Mouse (Mus musculus) forebrain, postnatal 0 days (tissue): ENCODE results near the gene Acsbg2. TPM values are rescaled to one million over a fixed set of nuclear protein-coding genes. Genes with fewer than 3 reads are reported as not detected.
A peak's percentile ranks its signal among the peaks of the same experiment; 100 is the strongest.

Source experiments
- ATAC-seq: fragments of 200-750 bp; cut with Nextera tagmentation; 2 replicates; pipeline ENCODE4 v1.8.0; 2017; ENCODE audit warnings: mild to moderate bottlenecking, moderate library complexity
- DNase-seq: peaks from one replicate; pipeline ENCODE4 v3.0.0-alpha.2; 2015
- H3K27ac ChIP-seq: fragments of 300-500 bp; sonication (generic); 2 replicates; pipeline ENCODE4 v1.5.1; 2014; ENCODE audit warnings: low read depth, mild to moderate bottlenecking, antibody characterized with exemption, low read length, moderate library complexity, mixed read lengths
- H3K27me3 ChIP-seq: fragments of 300-500 bp; sonication (generic); 2 replicates; pipeline ENCODE4 v1.6.1; 2014; ENCODE audit warnings: mild to moderate bottlenecking, low read length, mixed read lengths; ENCODE audit not compliant: insufficient read depth
- H3K36me3 ChIP-seq: fragments of 300-500 bp; sonication (generic); 2 replicates; pipeline ENCODE4 v1.6.1; 2014; ENCODE audit warnings: mild to moderate bottlenecking, moderate library complexity; ENCODE audit not compliant: insufficient read depth
- H3K4me1 ChIP-seq: fragments of 300-500 bp; sonication (generic); 2 replicates; pipeline ENCODE4 v1.6.1; 2014; ENCODE audit warnings: antibody characterized with exemption; ENCODE audit not compliant: insufficient read depth
- H3K4me2 ChIP-seq: fragments of 300-500 bp; sonication (generic); 2 replicates; pipeline ENCODE4 v1.6.1; 2014; ENCODE audit warnings: low read depth, mild to moderate bottlenecking, moderate library complexity
- H3K4me3 ChIP-seq: fragments of 300-500 bp; sonication (generic); 2 replicates; pipeline ENCODE4 v1.5.1; 2014; ENCODE audit warnings: low read depth, low read length, mixed read lengths
- H3K9ac ChIP-seq: fragments of 300-500 bp; sonication (generic); 2 replicates; pipeline ENCODE4 v1.6.1; 2014; ENCODE audit warnings: mild to moderate bottlenecking
- H3K9me3 ChIP-seq: fragments of 300-500 bp; sonication (generic); 2 replicates; pipeline ENCODE4 v1.6.1; 2016; ENCODE audit warnings: low read length
- CTCF ChIP-seq: sonication (generic); IDR thresholded peaks from 2 replicates; pipeline ENCODE4 v1.5.1; 2016; ENCODE audit warnings: antibody characterized with exemption, control low read depth, low read depth
- WGBS: fragments of 180-500 bp; shearing (Covaris S2); extraction: QIAGEN DNeasy Blood & Tissue Kit; methylation state at CpG from one replicate; pipeline ENCODE4 v1.1.7; 2014; 5-methylcytosine and 5-hydroxymethylcytosine counted together
- polyA plus RNA-seq: library from polyadenylated mRNA; unstranded; fragments of >200 nt; fragmentation: Nextera tagmentation; extraction: Ambion mirVana; gene quantifications from 2 replicates; pipeline ENCODE4 v1.2.1, GENCODE M21; 2015
- total RNA-seq: library from RNA; depleted of rRNA; stranded (reverse); fragments of >200 nt; gene quantifications from 2 replicates; pipeline ENCODE4 v1.2.3, GENCODE M21; 2014

The Acsbg2 gene
- total and polyA plus RNA-seq, 2 experiments from 2014 or later, result not detected

DNA sequence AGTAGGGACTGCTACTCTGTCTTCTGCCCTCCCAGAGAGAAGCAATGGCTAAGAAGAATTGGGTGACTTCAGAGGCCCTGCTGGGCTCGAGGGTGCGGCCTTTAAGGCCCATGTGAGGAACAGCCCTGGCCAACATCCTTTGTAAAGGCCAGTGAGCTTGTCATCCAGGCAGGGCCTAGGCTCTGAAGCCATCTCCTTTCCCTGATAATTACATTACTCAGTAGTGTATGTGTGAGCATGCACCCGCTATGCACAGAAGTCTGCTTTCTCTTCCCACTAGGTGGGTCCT is 59.2 kb downstream of the Acsbg2 start:
- Histone ChIP-seq H3K27me3 (no peaks in the 10 kb centered on the region), H3K27ac (peak overlapping the region; percentile 69), H3K4me3 (no peak overlapping the region), H3K36me3 (no peaks in the 10 kb centered on the region), H3K9ac (no peak overlapping the region), H3K4me1 (peaks cover 17% of the 10 kb centered on the region), H3K4me2 (no peak overlapping the region; the same call in 1 of the 2 replicates), H3K9me3 (no peaks in the 10 kb centered on the region)
- ATAC-seq (no peak; the same call in 1 of the 2 replicates), DNase-seq (no peak)
- 50% methylated on average over 3 of the region's 3 CpGs for WGBS
- TF ChIP-seq CTCF, result no peak

DNA sequence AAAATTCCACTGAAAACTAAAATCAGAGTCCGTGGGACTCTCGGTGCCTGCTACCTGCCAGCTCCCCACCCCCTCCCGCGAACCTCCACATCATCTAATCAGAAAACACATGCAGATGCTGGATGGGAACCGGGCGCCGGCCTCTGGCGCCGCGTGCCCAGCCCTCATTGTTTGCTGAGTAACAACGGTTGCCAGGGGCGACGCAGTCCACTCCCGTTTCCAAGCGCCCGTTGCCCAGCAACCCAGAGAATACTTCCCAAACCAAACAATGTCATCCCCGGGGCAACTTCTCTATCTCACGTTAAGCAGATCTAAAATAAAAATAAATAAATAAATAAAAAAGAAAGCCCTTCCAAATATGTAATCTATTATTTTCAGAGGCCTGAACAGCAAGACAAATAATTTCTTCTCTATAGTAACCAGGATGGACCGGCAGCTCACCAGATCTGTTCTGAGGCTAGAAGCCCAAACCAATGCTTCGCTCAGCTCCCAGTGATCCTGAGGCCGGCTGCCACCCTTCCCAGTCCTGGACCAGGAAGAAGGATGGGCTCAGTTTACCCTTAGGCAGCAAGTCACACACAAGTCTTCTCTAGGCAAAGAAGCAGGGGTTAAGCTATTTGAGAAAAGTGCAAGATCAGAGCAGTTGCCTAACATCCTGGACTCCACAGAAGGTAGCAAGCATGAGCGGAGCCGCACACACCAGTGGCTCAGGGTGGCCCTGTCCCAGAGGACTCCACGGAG is 59.8 kb downstream of the Acsbg2 start:
- Histone ChIP-seq H3K4me2 (peak overlapping the region; percentile 37), H3K27me3 (no peaks in the 10 kb centered on the region), H3K4me1 (peaks cover 18% of the 10 kb centered on the region), H3K4me3 (no peak overlapping the region; the same call in 1 of the 2 replicates), H3K36me3 (no peaks in the 10 kb centered on the region), H3K27ac (peak overlapping the region; percentile 69), H3K9me3 (no peaks in the 10 kb centered on the region), H3K9ac (0 out of 2 replicates have a peak overlapping the region, but pooled peaks have one; percentile 37)
- ATAC-seq (peak; percentile 87), DNase-seq (peak; percentile 91)
- TF ChIP-seq CTCF, result no peak
- WGBS, result 6% methylated on average over 24 of the region's 24 CpGs

DNA sequence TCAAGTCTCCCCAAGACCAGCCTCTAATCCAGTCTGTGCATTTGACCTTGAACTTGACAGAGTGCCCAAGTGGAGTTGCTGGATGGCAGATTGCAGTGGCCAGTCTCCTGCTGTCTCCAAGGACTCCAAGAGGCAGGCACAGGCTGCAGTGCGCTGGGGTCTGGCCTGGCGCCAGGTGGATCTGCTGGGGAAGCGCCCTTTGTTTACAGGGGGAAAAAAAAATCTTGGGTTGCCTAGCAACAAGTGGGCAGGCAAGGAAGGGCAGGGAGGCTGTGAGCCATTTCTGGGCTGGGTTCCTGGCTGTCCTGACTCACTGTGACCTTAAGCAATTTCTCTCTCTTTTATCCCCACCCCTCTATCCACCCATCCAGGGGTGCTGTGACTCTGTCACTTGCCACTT is 64.0 kb downstream of the Acsbg2 start:
- 12% methylated on average over 3 of the region's 3 CpGs for WGBS
- H3K4me2 ChIP-seq, result no peak overlapping the region

DNA sequence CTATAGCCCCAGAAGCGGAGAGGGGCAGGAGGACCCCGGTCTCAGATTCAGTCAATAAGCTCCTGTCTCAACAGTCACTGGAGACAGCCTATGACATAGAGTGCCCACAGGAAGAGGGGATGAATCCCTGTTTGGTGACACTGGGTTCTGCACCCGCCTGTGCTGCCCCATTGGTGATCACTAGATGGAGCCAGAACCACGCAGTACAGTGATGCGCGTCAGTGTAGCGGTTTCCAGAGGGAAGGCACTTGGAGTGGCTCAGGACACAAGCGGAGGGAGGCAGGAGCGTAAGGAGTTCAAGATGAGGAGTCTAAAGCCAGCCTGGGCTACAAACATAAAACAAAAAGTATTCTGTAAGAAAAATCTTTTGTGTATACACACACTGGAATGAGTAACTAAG is 65.7 kb downstream of the Acsbg2 start:
- H3K4me3 ChIP-seq, result no peak overlapping the region
- H3K9ac ChIP-seq, result no peak overlapping the region
- no peak overlapping the region for H3K4me2 ChIP-seq
- no peak overlapping the region for H3K27ac ChIP-seq
- peak; percentile 99 for TF ChIP-seq CTCF
- DNase-seq, result peak; percentile 93
- ATAC-seq, result peak; percentile 96
- no peaks in the 10 kb centered on the region for H3K27me3 ChIP-seq
- peaks cover 10% of the 10 kb centered on the region; the same call in 1 of the 2 replicates for H3K4me1 ChIP-seq
- 7% methylated on average over 9 of the region's 9 CpGs for WGBS
- no peaks in the 10 kb centered on the region for H3K36me3 ChIP-seq
- no peaks in the 10 kb centered on the region for H3K9me3 ChIP-seq

More for the DNA sequence above, 64.0 kb downstream of the Acsbg2 start:
- Histone ChIP-seq H3K9ac (no peak overlapping the region), H3K27me3 (no peaks in the 10 kb centered on the region), H3K27ac (peak overlapping the region; percentile 35; the same call in 1 of the 2 replicates), H3K4me3 (no peak overlapping the region), H3K9me3 (no peaks in the 10 kb centered on the region), H3K36me3 (no peaks in the 10 kb centered on the region), H3K4me1 (peaks cover 18% of the 10 kb centered on the region)
- ATAC-seq (peak; percentile 38), DNase-seq (peak; percentile 84)
- TF ChIP-seq CTCF, result no peak

DNA sequence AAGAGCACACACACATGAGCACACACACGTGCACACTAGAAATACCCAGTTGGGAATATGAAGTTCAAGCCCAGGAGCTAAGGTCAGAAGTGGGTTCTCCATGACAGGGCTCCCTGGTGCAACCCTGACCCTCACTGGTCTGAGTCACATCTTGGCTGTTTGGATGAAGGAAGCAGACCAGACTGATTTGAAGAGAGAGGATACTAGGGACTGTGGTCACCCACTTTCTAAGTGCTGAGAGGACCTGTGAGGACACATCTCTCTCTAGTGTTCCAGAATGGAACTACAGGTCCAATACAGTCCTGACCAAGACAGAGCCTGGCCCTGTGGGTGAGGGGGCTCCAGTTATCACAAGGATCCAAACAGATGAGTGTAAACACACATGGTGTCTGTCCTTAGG is 68.5 kb downstream of the Acsbg2 start:
- peaks cover 9% of the 10 kb centered on the region; the same call in 1 of the 2 replicates for H3K4me1 ChIP-seq
- no peak overlapping the region for H3K4me3 ChIP-seq
- no peak overlapping the region for H3K4me2 ChIP-seq
- WGBS, result 93% methylated on average over 1 of the region's 1 CpGs
- DNase-seq (no peak), ATAC-seq (no peak)
- TF ChIP-seq CTCF, result peak; percentile 44
- no peak overlapping the region for H3K27ac ChIP-seq
- H3K27me3 ChIP-seq, result no peaks in the 10 kb centered on the region
- no peaks in the 10 kb centered on the region for H3K9me3 ChIP-seq
- no peak overlapping the region for H3K9ac ChIP-seq
- no peaks in the 10 kb centered on the region for H3K36me3 ChIP-seq

DNA sequence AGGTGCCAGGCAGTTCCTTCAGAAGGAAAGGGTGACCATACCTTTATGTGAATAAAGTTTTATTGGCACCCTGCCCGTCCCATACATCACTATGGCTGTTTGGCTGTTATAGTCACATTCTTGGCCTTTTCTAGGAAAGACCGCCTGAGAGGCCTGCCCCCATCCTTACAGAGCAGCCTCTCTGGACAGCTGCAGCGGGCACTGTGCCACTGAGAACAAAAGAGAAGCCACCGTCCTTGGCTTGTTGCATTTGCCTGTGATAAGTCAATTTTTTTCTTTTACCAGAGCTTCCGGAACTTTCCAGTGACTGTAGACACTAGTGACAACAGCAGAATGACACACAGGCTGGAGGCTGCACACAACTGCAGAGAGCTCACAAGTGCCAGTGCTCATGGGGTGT is 69.3 kb downstream of the Acsbg2 start:
- 52% methylated on average over 5 of the region's 5 CpGs for WGBS

DNA sequence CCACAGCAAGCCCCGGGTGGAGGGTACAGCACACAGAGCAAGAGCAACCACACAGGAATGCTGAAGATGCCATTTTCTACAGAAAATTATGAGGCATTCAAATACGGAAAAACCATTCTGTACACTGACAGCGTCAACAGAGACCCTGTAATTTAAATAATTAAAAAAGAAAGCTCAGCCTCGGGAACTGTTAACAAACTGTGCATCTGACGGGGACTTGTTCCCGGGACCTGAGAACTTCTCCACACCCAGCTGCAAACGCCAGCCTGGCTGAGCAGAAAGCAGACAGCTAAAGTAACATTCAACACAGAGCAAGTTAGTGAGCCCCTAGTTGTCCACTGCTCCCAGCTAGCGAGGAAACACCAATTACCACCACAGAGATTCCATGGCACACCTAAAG is 72.2 kb downstream of the Acsbg2 start:
- Histone ChIP-seq H3K9ac (no peak overlapping the region), H3K4me1 (no peaks in the 10 kb centered on the region), H3K27ac (no peak overlapping the region), H3K27me3 (no peaks in the 10 kb centered on the region), H3K4me3 (no peak overlapping the region), H3K4me2 (no peak overlapping the region), H3K9me3 (no peaks in the 10 kb centered on the region), H3K36me3 (no peaks in the 10 kb centered on the region)
- no peak for TF ChIP-seq CTCF
- WGBS, result 65% methylated on average over 8 of the region's 8 CpGs
- peak; percentile 68; the same call in 1 of the 2 replicates for ATAC-seq
- DNase-seq, result no peak

More for the DNA sequence above, 69.3 kb downstream of the Acsbg2 start:
- no peaks in the 10 kb centered on the region for H3K36me3 ChIP-seq
- H3K27ac ChIP-seq, result no peak overlapping the region
- DNase-seq (no peak), ATAC-seq (no peak)
- no peaks in the 10 kb centered on the region for H3K9me3 ChIP-seq
- 0 out of 2 replicates have a peak, but pooled peaks cover under 1% of the 10 kb centered on the region for H3K4me1 ChIP-seq
- no peaks in the 10 kb centered on the region for H3K27me3 ChIP-seq
- no peak overlapping the region for H3K4me3 ChIP-seq
- TF ChIP-seq CTCF, result no peak
- H3K9ac ChIP-seq, result no peak overlapping the region
- no peak overlapping the region for H3K4me2 ChIP-seq
